Mouse (Mus musculus): Measurements from ENCODE around the gene Syde2.

Syde2 gene

GRCm38 (mm10) chr3:145987268-145987969 is at the start of gene Syde2:
Gene Syde2, plus strand, starts transcription at chr3:145987870.
- peak; percentile 95 for DNase-seq

GRCm38 (mm10) chr3:145938405-145939349 is 49.0 kb upstream of the Syde2 start:
- DNase-seq: no peak

- no peak for DNase-seq
Measured at GRCm38 (mm10) chr3:145939402-145939801, 48.3 kb upstream of the Syde2 start.

GRCm38 (mm10) chr3:145939971-145940370 is 47.7 kb upstream of the Syde2 start:
- no peak for DNase-seq

GRCm38 (mm10) chr3:145941971-145942370 is 45.7 kb upstream of the Syde2 start:
- peak; percentile 85 for DNase-seq

GRCm38 (mm10) chr3:145944348-145944747 is 43.3 kb upstream of the Syde2 start:
- no peak for DNase-seq

GRCm38 (mm10) chr3:145945904-145946303 is 41.8 kb upstream of the Syde2 start:
- no peak for DNase-seq

GRCm38 (mm10) chr3:145946654-145947053 is 41.0 kb upstream of the Syde2 start:
- no peak for DNase-seq

GRCm38 (mm10) chr3:145947539-145948204 is 40.0 kb upstream of the Syde2 start:
- no peak for DNase-seq

GRCm38 (mm10) chr3:145950034-145950814 is 37.4 kb upstream of the Syde2 start:
- peak; percentile 74 for DNase-seq

- no peak for DNase-seq
Measured at GRCm38 (mm10) chr3:145950815-145951130, 36.9 kb upstream of the Syde2 start.

- no peak for DNase-seq
Measured at GRCm38 (mm10) chr3:145951287-145952165, 36.1 kb upstream of the Syde2 start.

- DNase-seq: no peak
Measured at GRCm38 (mm10) chr3:145952945-145953344, 34.7 kb upstream of the Syde2 start.

- DNase-seq: no peak
Measured at GRCm38 (mm10) chr3:145953411-145953810, 34.3 kb upstream of the Syde2 start.

GRCm38 (mm10) chr3:145959824-145960223 is 27.8 kb upstream of the Syde2 start:
- DNase-seq: no peak

GRCm38 (mm10) chr3:145962411-145962810 is 25.3 kb upstream of the Syde2 start:
- DNase-seq: no peak

- peak; percentile 66 for DNase-seq
Measured at GRCm38 (mm10) chr3:145963101-145964017, 24.3 kb upstream of the Syde2 start.

GRCm38 (mm10) chr3:145964018-145964387 is 23.7 kb upstream of the Syde2 start:
- no peak for DNase-seq

GRCm38 (mm10) chr3:145964473-145964872 is 23.2 kb upstream of the Syde2 start:
- DNase-seq: peak; percentile 58

GRCm38 (mm10) chr3:145965583-145965982 is 22.1 kb upstream of the Syde2 start:
- peak; percentile 57 for DNase-seq

GRCm38 (mm10) chr3:145966806-145967205 is 20.9 kb upstream of the Syde2 start:
- no peak for DNase-seq

All from kidney, adult 9 months (tissue).